Mouse (Mus musculus) embryonic facial prominence, embryonic 14.5 days (tissue): Measurements from ENCODE around the gene Nova2. TPM values are rescaled to one million over a fixed set of nuclear protein-coding genes. Genes with fewer than 3 reads are reported as not detected.

Experiments used
- ATAC-seq: fragments of 200-750 bp; cut with Nextera tagmentation; 2 replicates; pipeline ENCODE4 v1.8.0; 2017; ENCODE audit warnings: low read depth, moderate number of reproducible peaks, moderate TSS enrichment
- DNase-seq: peaks from one replicate; pipeline ENCODE4 v3.0.0-alpha.2; 2015; ENCODE audit warnings: low spot score
- H3K27ac ChIP-seq: fragments of 300-500 bp; sonication (generic); replicated peaks from 2 replicates; pipeline ENCODE4 v1.5.1; 2014; ENCODE audit warnings: low read depth, mild to moderate bottlenecking, low read length, moderate library complexity
- H3K27me3 ChIP-seq: fragments of 300-500 bp; sonication (generic); replicated peaks from 2 replicates; pipeline ENCODE4 v1.6.1; 2014; ENCODE audit warnings: low read length; ENCODE audit not compliant: control insufficient read depth, insufficient read depth
- H3K36me3 ChIP-seq: fragments of 300-500 bp; sonication (generic); 2 replicates; pipeline ENCODE4 v1.6.1; 2014; ENCODE audit warnings: low read length, mixed read lengths; ENCODE audit not compliant: control insufficient read depth, insufficient read depth
- H3K4me1 ChIP-seq: fragments of 300-500 bp; sonication (generic); 2 replicates; pipeline ENCODE4 v1.6.1; 2014; ENCODE audit warnings: antibody characterized with exemption, low read length; ENCODE audit not compliant: control insufficient read depth, insufficient read depth
- H3K4me2 ChIP-seq: fragments of 300-500 bp; sonication (generic); 2 replicates; pipeline ENCODE4 v1.6.1; 2014; ENCODE audit warnings: low read depth, mild to moderate bottlenecking, low read length, moderate library complexity, mixed read lengths
- H3K4me3 ChIP-seq: fragments of 300-500 bp; sonication (generic); 2 replicates; pipeline ENCODE4 v1.5.1; 2014; ENCODE audit warnings: low read depth, mild to moderate bottlenecking, low read length
- H3K9ac ChIP-seq: fragments of 300-500 bp; sonication (generic); 2 replicates; pipeline ENCODE4 v1.6.1; 2014; ENCODE audit warnings: low read depth, mild to moderate bottlenecking, low read length, moderate library complexity, mixed read lengths
- H3K9me3 ChIP-seq: fragments of 300-500 bp; sonication (generic); 2 replicates; pipeline ENCODE4 v1.6.1; 2016; ENCODE audit warnings: low read length; ENCODE audit not compliant: control insufficient read depth
- WGBS: fragments of 180-500 bp; shearing (Covaris S2); extraction: QIAGEN DNeasy Blood & Tissue Kit; methylation state at CpG from one replicate; pipeline ENCODE4 v1.1.7; 2014; 5-methylcytosine and 5-hydroxymethylcytosine counted together
- polyA plus RNA-seq: library from polyadenylated mRNA; unstranded; fragments of >200 nt; fragmentation: Nextera tagmentation; extraction: Ambion mirVana; gene quantifications from 2 replicates; pipeline ENCODE4 v1.2.1, GENCODE M21; 2014

Gene Nova2
- polyA plus RNA-seq, 1 experiment from 2014 or later = 0.81 TPM

- Histone ChIP-seq H3K9me3 (no peaks in the 10 kb centered on the region), H3K4me1 (no peaks in the 10 kb centered on the region), H3K27ac (no peak overlapping the region), H3K4me2 (no peak overlapping the region), H3K36me3 (no peaks in the 10 kb centered on the region), H3K4me3 (no peak overlapping the region), H3K9ac (no peak overlapping the region), H3K27me3 (no peaks in the 10 kb centered on the region)
- ATAC-seq (no peak), DNase-seq (peak; percentile 34)
- WGBS = 80% methylated on average over 9 of the region's 9 CpGs
These were observed 52.7 kb downstream of the Nova2 start for GRCm38 (mm10) chr7:18978381-18978780.

- no peak overlapping the region for H3K27ac ChIP-seq
- H3K4me3 ChIP-seq = no peak overlapping the region
These were observed 60.8 kb downstream of the Nova2 start for GRCm38 (mm10) chr7:18986503-18986902.

GRCm38 (mm10) chr7:18987100-18987499 is 61.4 kb downstream of the Nova2 start, which contains the start of gene Nanos2:
Gene Nanos2 (plus strand): TSS chr7:18987400.
- no peak for ATAC-seq
- Histone ChIP-seq H3K27ac (no peak within 1 kb of the TSS), H3K27me3 (0 out of 2 replicates have a peak, but pooled peaks cover 5% of the 10 kb centered on the region), H3K9me3 (no peaks in the 10 kb centered on the region), H3K4me3 (no peak within 1 kb of the TSS), H3K4me1 (no peaks in the 10 kb centered on the region), H3K4me2 (no peak within 1 kb of the TSS), H3K36me3 (no peaks in the 10 kb centered on the region), H3K9ac (no peak within 1 kb of the TSS)
- 64% methylated on average over 2 of the region's 2 CpGs for WGBS
- DNase-seq = no peak

More at GRCm38 (mm10) chr7:18986503-18986902, 60.8 kb downstream of the Nova2 start:
- no peaks in the 10 kb centered on the region for H3K4me1 ChIP-seq
- no peaks in the 10 kb centered on the region for H3K27me3 ChIP-seq
- no peak overlapping the region for H3K9ac ChIP-seq
- ATAC-seq (no peak), DNase-seq (no peak)
- no peak overlapping the region for H3K4me2 ChIP-seq
- no peaks in the 10 kb centered on the region for H3K36me3 ChIP-seq
- 65% methylated on average over 2 of the region's 2 CpGs for WGBS
- H3K9me3 ChIP-seq = no peaks in the 10 kb centered on the region

GRCm38 (mm10) chr7:18987747-18988146 is 62.1 kb downstream of the Nova2 start:
- no peak for ATAC-seq
- 65% methylated on average over 12 of the region's 13 CpGs for WGBS
- H3K9ac ChIP-seq = no peak overlapping the region

GRCm38 (mm10) chr7:18988780-18989179 is 63.1 kb downstream of the Nova2 start:
- WGBS = 71% methylated on average over 6 of the region's 6 CpGs
- no peak overlapping the region for H3K4me3 ChIP-seq

More at GRCm38 (mm10) chr7:18987747-18988146, 62.1 kb downstream of the Nova2 start:
- H3K4me2 ChIP-seq = no peak overlapping the region
- H3K27ac ChIP-seq = no peak overlapping the region
- H3K4me1 ChIP-seq = no peaks in the 10 kb centered on the region
- DNase-seq = no peak
- H3K36me3 ChIP-seq = no peaks in the 10 kb centered on the region
- H3K27me3 ChIP-seq = peaks cover 12% of the 10 kb centered on the region; the same call in 1 of the 2 replicates
- no peaks in the 10 kb centered on the region for H3K9me3 ChIP-seq
- H3K4me3 ChIP-seq = no peak overlapping the region

GRCm38 (mm10) chr7:18989995-18990394 is 64.3 kb downstream of the Nova2 start:
- Histone ChIP-seq H3K9me3 (no peaks in the 10 kb centered on the region), H3K27ac (peak overlapping the region; percentile 74; the same call in 1 of the 2 replicates), H3K36me3 (0 out of 2 replicates have a peak, but pooled peaks cover 4% of the 10 kb centered on the region), H3K27me3 (peaks cover 16% of the 10 kb centered on the region), H3K9ac (no peak overlapping the region), H3K4me3 (peak overlapping the region; percentile 57), H3K4me1 (no peaks in the 10 kb centered on the region), H3K4me2 (peak overlapping the region; percentile 53)
- ATAC-seq (no peak), DNase-seq (no peak)
- 11% methylated on average over 5 of the region's 5 CpGs for WGBS

More at GRCm38 (mm10) chr7:18988780-18989179, 63.1 kb downstream of the Nova2 start:
- Histone ChIP-seq H3K9me3 (no peaks in the 10 kb centered on the region), H3K9ac (no peak overlapping the region), H3K36me3 (no peaks in the 10 kb centered on the region), H3K27me3 (peaks cover 16% of the 10 kb centered on the region), H3K4me1 (no peaks in the 10 kb centered on the region), H3K27ac (no peak overlapping the region), H3K4me2 (no peak overlapping the region)
- DNase-seq (no peak), ATAC-seq (no peak)

GRCm38 (mm10) chr7:18990601-18991295 is 65.1 kb downstream of the Nova2 start, which contains the start of gene Mypop:
Gene Mypop (plus strand): TSS chr7:18991245.
- peaks cover 16% of the 10 kb centered on the region for H3K27me3 ChIP-seq
- H3K9me3 ChIP-seq = no peaks in the 10 kb centered on the region
- peak within 1 kb of the TSS; percentile 57 for H3K4me3 ChIP-seq
- peak within 1 kb of the TSS; percentile 83 for H3K4me2 ChIP-seq
- DNase-seq = peak; percentile 100
- ATAC-seq = peak; percentile 97
- peak within 1 kb of the TSS; percentile 74 for H3K27ac ChIP-seq
- H3K9ac ChIP-seq = peak within 1 kb of the TSS; percentile 62
- WGBS = under 1% methylated on average over 36 of the region's 37 CpGs
- 0 out of 2 replicates have a peak, but pooled peaks cover 4% of the 10 kb centered on the region for H3K36me3 ChIP-seq
- no peaks in the 10 kb centered on the region for H3K4me1 ChIP-seq

- peak overlapping the region; percentile 83 for H3K4me2 ChIP-seq
- H3K4me1 ChIP-seq = no peaks in the 10 kb centered on the region
- WGBS = under 1% methylated on average over 46 of the region's 59 CpGs
- peak overlapping the region; percentile 62 for H3K9ac ChIP-seq
- H3K27ac ChIP-seq = no peak overlapping the region
- H3K9me3 ChIP-seq = no peaks in the 10 kb centered on the region
- peaks cover 9% of the 10 kb centered on the region; the same call in 1 of the 2 replicates for H3K36me3 ChIP-seq
- ATAC-seq = no peak
- DNase-seq = no peak
- peaks cover 16% of the 10 kb centered on the region for H3K27me3 ChIP-seq
- H3K4me3 ChIP-seq = peak overlapping the region; percentile 57
These were observed 66.1 kb downstream of the Nova2 start for GRCm38 (mm10) chr7:18991660-18992293.
